Mouse (Mus musculus) urinary bladder, postnatal 10 days (tissue): ENCODE results near the gene Cyp46a1.

Source experiments
- DNase-seq: peaks from one replicate; pipeline ENCODE4 v3.0.0; 2022; ENCODE audit warnings: low spot score

Cyp46a1 gene

GRCm38 (mm10) chr12:108363796-108364195, 29.6 kb downstream of the Cyp46a1 start:
- peak; percentile 52 for DNase-seq

GRCm38 (mm10) chr12:108365340-108365739, 31.2 kb downstream of the Cyp46a1 start:
- no peak for DNase-seq

- no peak for DNase-seq
Observed at GRCm38 (mm10) chr12:108365868-108366267, 31.7 kb downstream of the Cyp46a1 start.

- DNase-seq: no peak
Observed at GRCm38 (mm10) chr12:108367909-108368308, 33.7 kb downstream of the Cyp46a1 start.

- DNase-seq: no peak
Observed at GRCm38 (mm10) chr12:108368921-108369320, 34.7 kb downstream of the Cyp46a1 start.

GRCm38 (mm10) chr12:108370596-108371428, 36.6 kb downstream of the Cyp46a1 start, which contains the start of gene Eml1:
Gene Eml1, plus strand, starts transcription at chr12:108370957.
- no peak for DNase-seq

GRCm38 (mm10) chr12:108371429-108371765, 37.2 kb downstream of the Cyp46a1 start:
- no peak for DNase-seq

- DNase-seq: no peak
Observed at GRCm38 (mm10) chr12:108372241-108372640, 38.1 kb downstream of the Cyp46a1 start.

GRCm38 (mm10) chr12:108373611-108374010, 39.4 kb downstream of the Cyp46a1 start:
- no peak for DNase-seq

- DNase-seq: no peak
Observed at GRCm38 (mm10) chr12:108374689-108375088, 40.5 kb downstream of the Cyp46a1 start.

GRCm38 (mm10) chr12:108378379-108379133, 44.4 kb downstream of the Cyp46a1 start:
- DNase-seq: no peak

- no peak for DNase-seq
Observed at GRCm38 (mm10) chr12:108386476-108387232, 52.5 kb downstream of the Cyp46a1 start.

GRCm38 (mm10) chr12:108389718-108390117, 55.5 kb downstream of the Cyp46a1 start:
- no peak for DNase-seq

- DNase-seq: no peak
Observed at GRCm38 (mm10) chr12:108392254-108393044, 58.3 kb downstream of the Cyp46a1 start.

- no peak for DNase-seq
Observed at GRCm38 (mm10) chr12:108393082-108393481, 58.9 kb downstream of the Cyp46a1 start.

- DNase-seq: peak; percentile 56
Observed at GRCm38 (mm10) chr12:108393637-108394036, 59.5 kb downstream of the Cyp46a1 start.

GRCm38 (mm10) chr12:108394534-108395284, 60.5 kb downstream of the Cyp46a1 start:
- no peak for DNase-seq

GRCm38 (mm10) chr12:108395285-108395660, 61.1 kb downstream of the Cyp46a1 start:
- no peak for DNase-seq

GRCm38 (mm10) chr12:108396081-108396947, 62.1 kb downstream of the Cyp46a1 start:
- no peak for DNase-seq

GRCm38 (mm10) chr12:108398681-108399080, 64.5 kb downstream of the Cyp46a1 start:
- DNase-seq: no peak
